Mouse (Mus musculus): ENCODE measurements around the gene Ggcx. TPM values are rescaled to one million over a fixed set of nuclear protein-coding genes. Genes with fewer than 3 reads are reported as not detected.

Gene Ggcx
- polyA plus RNA-seq, 1 experiment, result 19.4 TPM

DNA sequence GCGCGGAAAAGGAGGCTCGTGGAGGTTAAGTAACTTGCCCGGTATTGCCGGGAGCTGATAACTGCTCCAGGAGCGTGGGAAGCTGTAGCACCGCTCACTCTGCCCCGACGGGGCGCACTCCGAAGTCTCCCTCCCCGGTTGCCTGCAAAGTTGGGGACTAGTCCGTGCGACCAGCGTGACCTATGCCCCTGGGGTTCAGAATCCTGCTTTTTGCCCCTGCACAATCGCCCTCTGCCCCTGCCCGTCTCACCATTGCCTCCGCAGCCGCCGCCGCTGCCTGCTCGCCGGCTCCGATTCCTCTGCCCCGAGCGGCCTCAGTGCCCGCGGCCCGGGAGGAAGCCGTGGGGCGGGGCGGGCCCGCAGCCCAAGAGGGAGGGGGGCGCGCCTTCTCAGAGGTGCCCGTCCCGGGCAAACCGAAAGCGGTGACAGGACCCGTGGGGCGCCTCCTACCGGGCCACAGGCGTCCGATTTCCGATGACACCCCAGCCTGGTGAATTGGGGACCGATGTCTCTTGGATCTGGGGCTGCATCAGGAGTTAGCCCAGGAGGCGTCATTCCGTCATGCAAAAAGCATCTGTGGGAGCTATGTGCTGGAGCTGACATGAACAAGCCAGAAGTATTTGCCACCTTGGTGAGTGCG, 33.9 kb upstream of the Ggcx start, which contains the start of gene Vamp5:
Gene Vamp5, minus strand, starts transcription at position 338 of the 640 bp plus-strand sequence.
- Histone ChIP-seq H3K4me3 (ENCODE audit: insufficient read depth, low read depth, low read length) (peak within 1 kb of the TSS; percentile 91), H3K4me1 (ENCODE audit: control insufficient read depth, insufficient read depth, insufficient read length, low read length) (peaks cover 3% of the 10 kb centered on the region; the same call in 1 of the 2 replicates), H3K27ac (replicated peaks; ENCODE audit: low read depth, low read length) (peak within 1 kb of the TSS; percentile 82)

DNA sequence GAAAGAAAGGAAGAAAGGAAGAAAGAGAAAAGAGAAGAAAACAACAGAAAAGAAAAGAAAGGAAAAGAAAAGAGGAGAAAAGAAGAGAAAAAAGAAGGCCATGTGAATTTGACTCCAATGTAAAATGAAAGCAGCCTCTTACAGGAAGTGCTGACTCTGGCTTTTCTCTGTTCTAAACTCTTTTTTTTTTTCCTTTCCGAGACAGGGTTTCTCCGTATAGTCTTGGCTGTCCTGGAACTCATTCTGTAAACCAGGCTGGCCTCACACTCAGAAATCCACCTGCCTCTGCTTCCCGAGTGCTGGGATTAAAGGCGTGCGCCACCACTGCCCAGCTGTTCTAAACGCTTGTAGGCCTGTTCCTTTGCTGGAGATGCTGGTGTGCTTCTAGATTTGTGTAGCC, 31.6 kb upstream of the Ggcx start:
- Histone ChIP-seq H3K4me1 (ENCODE audit: control insufficient read depth, insufficient read depth, insufficient read length, low read length) (peaks cover 3% of the 10 kb centered on the region; the same call in 1 of the 2 replicates), H3K4me3 (ENCODE audit: insufficient read depth, low read depth, low read length) (no peak overlapping the region), H3K27ac (replicated peaks; ENCODE audit: low read depth, low read length) (no peak overlapping the region)

DNA sequence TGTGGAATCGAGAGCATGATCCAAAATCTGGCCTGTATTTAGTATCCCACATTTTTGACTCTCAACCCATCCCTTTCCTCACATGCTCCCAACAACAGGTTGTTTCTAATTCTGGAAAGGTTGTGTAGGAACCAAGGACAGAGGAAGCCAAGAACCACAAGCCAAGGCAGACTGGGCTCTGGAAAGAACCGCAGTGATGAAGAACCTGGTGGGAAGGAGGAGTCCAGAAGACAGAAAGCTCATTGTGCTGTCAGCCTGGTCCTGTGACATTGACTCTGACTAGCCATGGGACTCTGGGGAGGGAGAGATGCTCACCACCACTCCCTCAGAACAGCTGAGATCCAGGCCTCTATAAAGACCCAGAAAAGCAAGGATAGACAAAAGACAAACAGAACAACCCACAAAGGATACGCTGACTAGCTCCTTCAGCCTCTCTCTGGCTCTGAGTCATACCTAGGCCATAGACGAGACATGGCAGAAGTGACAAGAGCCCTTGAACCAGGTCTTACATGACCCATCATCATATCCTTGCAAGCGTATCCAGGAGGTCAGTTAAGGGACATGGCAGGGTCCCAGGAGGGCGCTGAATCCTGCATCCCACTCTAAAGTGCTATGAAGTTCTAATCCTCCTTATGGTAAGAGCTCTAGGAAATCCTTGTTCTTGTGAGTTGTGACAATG, 30.8 kb upstream of the Ggcx start:
- Histone ChIP-seq H3K4me1 (ENCODE audit: control insufficient read depth, insufficient read depth, insufficient read length, low read length) (peaks cover 3% of the 10 kb centered on the region; the same call in 1 of the 2 replicates), H3K27ac (replicated peaks; ENCODE audit: low read depth, low read length) (no peak overlapping the region), H3K4me3 (ENCODE audit: insufficient read depth, low read depth, low read length) (no peak overlapping the region)

DNA sequence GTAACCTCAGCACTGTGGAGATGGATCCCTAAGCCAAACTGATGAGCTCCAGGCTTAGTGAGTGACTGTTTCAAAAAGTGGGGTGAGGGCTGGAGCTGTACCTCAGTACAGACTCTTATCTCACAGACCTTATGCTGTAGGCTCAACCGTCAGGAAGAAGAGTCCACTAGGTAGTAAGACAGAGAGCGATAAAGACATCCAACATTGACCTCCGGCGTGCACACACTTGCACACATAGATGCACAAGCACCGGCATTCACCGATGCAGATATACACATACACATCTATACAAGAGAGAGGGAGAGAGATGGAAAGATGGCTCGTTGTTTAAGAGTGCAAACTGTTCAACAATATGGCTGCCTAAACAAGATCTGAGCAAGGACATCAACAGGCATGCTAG, 30.2 kb upstream of the Ggcx start:
- Histone ChIP-seq H3K4me3 (ENCODE audit: insufficient read depth, low read depth, low read length) (no peak overlapping the region), H3K4me1 (ENCODE audit: control insufficient read depth, insufficient read depth, insufficient read length, low read length) (peaks cover 7% of the 10 kb centered on the region), H3K27ac (replicated peaks; ENCODE audit: low read depth, low read length) (no peak overlapping the region)

DNA sequence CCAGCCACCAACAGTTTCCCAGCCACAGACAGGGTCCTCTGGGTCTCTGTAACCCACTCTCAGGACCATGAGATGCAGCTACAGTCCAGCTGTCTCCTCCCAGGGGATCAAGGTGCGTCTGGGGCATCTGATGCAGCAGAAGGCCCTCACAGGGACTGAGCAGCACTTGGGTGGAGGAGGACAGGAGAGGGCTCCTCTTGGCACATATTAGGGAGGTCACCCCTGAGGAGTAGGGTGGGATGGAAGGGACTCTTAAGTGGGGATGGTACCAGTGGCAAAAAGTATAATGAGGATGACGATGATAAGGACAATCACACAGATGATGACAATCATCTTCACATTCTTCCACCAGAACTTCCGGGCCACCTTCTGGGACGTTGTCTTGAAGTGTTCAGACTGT, 28.9 kb upstream of the Ggcx start:
- Histone ChIP-seq H3K4me3 (ENCODE audit: insufficient read depth, low read depth, low read length) (no peak overlapping the region), H3K27ac (replicated peaks; ENCODE audit: low read depth, low read length) (no peak overlapping the region), H3K4me1 (ENCODE audit: control insufficient read depth, insufficient read depth, insufficient read length, low read length) (peaks cover 6% of the 10 kb centered on the region)

DNA sequence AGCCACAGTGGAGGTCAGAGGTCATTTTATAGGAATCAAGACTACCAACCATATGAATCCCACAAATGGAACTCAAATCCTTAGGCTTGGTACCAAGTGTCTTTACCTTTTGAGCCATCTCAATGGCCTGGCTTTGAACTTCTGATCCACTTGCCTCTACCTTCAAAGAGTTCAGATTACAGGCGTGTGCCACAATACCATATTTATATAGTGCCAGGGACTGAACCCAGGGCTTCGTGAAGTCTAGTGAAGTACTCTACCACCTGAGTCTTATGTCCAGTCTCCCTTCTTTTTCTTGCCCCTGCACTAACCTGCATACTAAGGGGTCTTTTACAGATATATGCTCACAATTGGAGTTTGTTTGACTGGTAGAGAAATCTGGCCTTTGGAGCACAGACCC, 27.5 kb upstream of the Ggcx start:
- peaks cover 6% of the 10 kb centered on the region for H3K4me1 ChIP-seq (ENCODE audit: control insufficient read depth, insufficient read depth, insufficient read length, low read length)
- H3K4me3 ChIP-seq (ENCODE audit: insufficient read depth, low read depth, low read length), result no peak overlapping the region

DNA sequence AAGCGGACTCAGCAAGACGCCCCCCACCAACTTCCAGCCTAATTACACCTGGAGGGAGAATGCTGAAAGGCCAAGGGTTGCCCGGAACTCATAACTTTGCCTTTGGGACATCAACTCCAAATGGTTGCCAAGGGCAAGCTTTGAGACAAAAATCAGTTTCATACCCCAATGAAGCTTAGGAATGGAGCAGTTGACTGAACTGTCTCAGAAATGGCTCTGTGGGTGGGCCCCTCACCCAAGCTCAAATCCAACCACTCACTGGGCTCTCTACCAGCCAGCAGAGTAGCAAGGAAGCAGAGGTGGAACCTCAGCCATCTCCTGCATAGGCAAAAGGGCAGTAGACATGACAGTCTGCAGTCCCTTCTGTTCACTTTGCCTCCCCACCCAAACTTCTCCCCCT, 26.3 kb upstream of the Ggcx start:
- Histone ChIP-seq H3K27ac (replicated peaks; ENCODE audit: low read depth, low read length) (no peak overlapping the region), H3K4me1 (ENCODE audit: control insufficient read depth, insufficient read depth, insufficient read length, low read length) (peaks cover 6% of the 10 kb centered on the region), H3K4me3 (ENCODE audit: insufficient read depth, low read depth, low read length) (no peak overlapping the region)

More for the DNA sequence above, 27.5 kb upstream of the Ggcx start:
- H3K27ac ChIP-seq (replicated peaks; ENCODE audit: low read depth, low read length), result no peak overlapping the region

DNA sequence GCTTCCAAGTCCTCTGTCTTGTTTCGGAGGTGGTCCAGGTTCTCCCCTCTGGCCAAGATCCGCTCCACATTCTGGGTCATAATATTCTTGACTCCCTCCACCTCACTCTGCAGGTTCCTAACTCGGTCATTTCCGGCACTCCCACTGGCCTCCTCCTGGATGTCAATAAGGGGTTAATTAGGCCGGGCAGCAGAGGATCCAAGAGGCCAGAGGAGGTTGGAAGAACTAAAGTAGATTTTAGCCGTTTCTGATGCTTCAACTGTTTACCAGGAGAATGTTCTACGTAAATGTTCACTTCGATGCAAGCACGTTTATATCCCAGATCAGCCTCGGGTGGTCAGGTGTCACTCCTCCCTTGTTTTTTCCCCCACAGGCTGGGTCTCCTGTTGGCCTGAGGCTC, 25.8 kb upstream of the Ggcx start:
- Histone ChIP-seq H3K4me3 (ENCODE audit: insufficient read depth, low read depth, low read length) (no peak overlapping the region), H3K4me1 (ENCODE audit: control insufficient read depth, insufficient read depth, insufficient read length, low read length) (peaks cover 6% of the 10 kb centered on the region), H3K27ac (replicated peaks; ENCODE audit: low read depth, low read length) (no peak overlapping the region)

DNA sequence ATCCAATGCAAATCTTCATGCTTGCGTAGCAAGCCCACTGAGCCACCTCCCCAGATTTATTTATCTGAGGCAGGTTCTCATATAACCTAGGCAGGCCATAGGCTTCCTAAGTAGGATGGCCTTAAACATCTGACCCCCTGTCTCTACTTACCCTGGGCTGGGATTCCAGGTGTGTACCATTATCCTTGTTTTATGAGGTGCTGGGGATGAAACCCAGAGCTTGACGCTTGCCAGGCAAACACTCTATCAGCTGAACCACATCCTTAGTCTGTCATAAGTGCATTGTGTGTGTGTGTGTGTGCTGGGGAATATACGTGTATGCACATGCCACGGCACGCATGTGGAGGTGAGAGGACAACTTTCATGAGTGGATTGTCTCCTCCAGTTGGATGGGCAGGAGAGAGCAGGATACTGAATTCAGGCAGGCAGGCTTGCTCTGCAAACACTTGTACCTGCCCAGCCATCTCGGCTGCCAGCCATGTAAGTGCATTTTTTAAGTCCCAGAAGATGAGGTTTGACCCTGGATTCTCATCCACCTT, 25.2 kb upstream of the Ggcx start:
- peak overlapping the region; percentile 91 for H3K27ac ChIP-seq (replicated peaks; ENCODE audit: low read depth, low read length)
- peak overlapping the region; percentile 64; the same call in 1 of the 2 replicates for H3K4me3 ChIP-seq (ENCODE audit: insufficient read depth, low read depth, low read length)

DNA sequence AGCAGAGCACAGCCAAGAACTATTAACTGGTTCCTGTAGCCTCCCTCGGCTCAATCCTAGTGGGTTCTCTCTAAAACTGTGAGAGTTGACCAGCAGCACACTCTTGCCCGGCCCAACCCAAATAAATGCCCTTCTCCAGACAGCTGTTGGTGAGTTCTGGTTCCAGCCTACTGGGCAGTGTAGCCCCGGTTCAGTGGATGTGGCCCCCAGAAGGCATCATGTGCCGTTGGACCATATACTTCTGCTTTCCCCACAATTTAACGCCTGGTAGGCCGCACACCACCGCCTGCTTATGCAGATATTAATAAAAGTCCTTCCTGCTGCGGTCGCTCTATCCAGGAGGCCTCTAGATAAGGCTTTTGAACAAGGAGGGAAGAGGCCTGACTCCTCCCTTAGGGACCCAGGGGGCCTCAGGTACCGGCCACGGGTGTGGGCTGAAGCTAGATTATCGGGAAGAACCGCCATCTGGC, 24.6 kb upstream of the Ggcx start:
- peak overlapping the region; percentile 91 for H3K27ac ChIP-seq (replicated peaks; ENCODE audit: low read depth, low read length)
- peak overlapping the region; percentile 64 for H3K4me3 ChIP-seq (ENCODE audit: insufficient read depth, low read depth, low read length)
- peaks cover 6% of the 10 kb centered on the region for H3K4me1 ChIP-seq (ENCODE audit: control insufficient read depth, insufficient read depth, insufficient read length, low read length)

More for the DNA sequence above, 25.2 kb upstream of the Ggcx start:
- peaks cover 6% of the 10 kb centered on the region for H3K4me1 ChIP-seq (ENCODE audit: control insufficient read depth, insufficient read depth, insufficient read length, low read length)

DNA sequence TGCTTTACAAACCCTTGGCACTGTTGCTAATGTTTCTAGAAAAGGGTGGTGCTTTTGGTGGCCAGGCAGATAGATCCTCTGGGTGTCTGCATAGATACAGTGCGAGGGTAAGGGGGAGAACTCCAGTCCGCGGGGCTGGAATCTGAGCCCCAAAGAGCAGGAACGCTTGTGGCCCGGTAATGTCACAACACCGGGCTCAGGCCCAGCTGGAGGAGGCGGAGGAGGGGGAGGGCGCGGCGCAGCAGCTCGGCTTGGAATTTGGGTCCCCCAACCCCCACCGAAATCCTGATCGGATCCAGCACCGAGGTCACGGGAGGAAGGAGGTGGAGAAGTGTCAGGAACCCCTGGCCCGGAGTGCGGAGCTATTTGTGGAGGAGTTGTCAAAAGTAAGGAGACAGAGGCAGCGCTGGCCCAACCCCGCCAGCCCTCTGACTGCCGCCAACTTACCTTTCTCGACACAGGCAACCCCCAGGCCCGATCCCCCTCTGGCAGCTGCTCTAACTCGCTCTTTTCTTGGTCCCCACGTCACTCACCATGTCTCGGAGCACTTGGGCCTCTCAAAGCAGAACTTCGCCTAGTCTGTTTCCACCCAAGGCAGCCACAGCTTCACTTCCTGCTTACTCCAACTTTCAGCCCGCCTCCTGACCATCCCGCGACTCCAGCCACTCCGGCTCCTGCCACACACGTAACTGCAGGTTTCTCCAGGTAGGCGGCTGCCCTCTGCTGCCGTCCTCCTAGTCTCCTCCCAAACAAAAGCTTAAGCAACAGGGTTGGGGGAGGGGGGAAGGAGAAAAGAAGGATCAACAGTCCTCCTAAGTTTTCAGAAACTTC, 24.0 kb upstream of the Ggcx start, which contains the start of gene Vamp8:
Gene Vamp8, minus strand, starts transcription at position 763 of the 831 bp plus-strand sequence.
- peak within 1 kb of the TSS; percentile 64 for H3K4me3 ChIP-seq (ENCODE audit: insufficient read depth, low read depth, low read length)
- H3K4me1 ChIP-seq (ENCODE audit: control insufficient read depth, insufficient read depth, insufficient read length, low read length), result peaks cover 6% of the 10 kb centered on the region
- peak within 1 kb of the TSS; percentile 91 for H3K27ac ChIP-seq (replicated peaks; ENCODE audit: low read depth, low read length)

DNA sequence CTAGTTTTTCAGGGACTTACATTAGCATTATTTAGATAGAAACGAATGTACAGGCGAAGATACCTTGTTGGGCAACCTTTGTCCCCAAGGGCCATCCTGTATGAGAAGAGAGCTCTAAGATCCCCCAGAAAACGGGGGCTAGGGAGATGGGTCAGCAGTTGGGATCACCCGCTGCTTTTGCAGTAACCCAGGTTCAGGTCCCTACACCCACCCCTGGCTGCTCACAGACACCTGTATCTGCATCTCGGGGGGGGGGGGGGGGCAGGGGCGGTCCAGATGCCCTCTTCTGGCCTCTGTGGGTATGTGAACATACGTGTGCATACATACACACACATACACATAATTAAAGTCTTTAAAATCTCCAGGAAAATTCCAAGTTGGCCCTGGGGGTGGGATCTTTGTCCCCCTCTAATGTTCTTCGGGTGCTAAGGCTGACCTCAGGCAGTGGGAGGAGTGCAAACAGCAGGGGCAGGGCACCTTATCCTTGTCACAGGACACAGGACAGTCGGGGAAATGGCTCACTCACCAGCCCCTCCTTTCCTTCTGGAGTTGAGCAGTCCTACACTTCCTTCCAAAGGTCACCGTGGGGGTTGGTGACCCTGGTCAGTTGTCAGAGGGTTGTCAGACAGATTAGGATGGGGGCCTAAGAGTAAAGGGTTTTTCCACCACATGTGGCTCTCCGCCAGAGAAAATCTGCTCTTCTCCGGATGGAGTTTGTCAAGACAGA, 23.1 kb upstream of the Ggcx start:
- H3K4me3 ChIP-seq (ENCODE audit: insufficient read depth, low read depth, low read length), result peak overlapping the region; percentile 64
- H3K4me1 ChIP-seq (ENCODE audit: control insufficient read depth, insufficient read depth, insufficient read length, low read length), result peaks cover 6% of the 10 kb centered on the region
- peak overlapping the region; percentile 91 for H3K27ac ChIP-seq (replicated peaks; ENCODE audit: low read depth, low read length)

DNA sequence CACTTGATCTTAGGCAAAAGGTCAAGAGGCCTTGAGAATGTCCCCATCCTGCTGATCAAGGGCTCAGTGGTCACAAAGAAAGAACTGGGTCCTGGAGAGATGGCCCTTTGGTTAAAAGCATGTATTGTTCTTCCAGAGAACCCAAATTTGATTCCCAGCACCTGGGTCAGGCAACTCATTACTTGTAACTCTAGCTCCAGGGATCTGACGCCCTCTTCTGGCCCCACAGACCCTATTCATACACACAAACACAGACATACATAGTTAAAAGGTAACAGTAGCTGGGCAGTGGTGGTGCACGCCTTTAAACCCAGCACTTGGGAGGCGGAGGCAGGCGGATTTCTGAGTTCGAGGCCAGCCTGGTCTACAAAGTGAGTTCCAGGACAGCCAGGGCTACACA, 21.8 kb upstream of the Ggcx start:
- Histone ChIP-seq H3K4me1 (ENCODE audit: control insufficient read depth, insufficient read depth, insufficient read length, low read length) (peaks cover 6% of the 10 kb centered on the region), H3K4me3 (ENCODE audit: insufficient read depth, low read depth, low read length) (no peak overlapping the region), H3K27ac (replicated peaks; ENCODE audit: low read depth, low read length) (no peak overlapping the region)

DNA sequence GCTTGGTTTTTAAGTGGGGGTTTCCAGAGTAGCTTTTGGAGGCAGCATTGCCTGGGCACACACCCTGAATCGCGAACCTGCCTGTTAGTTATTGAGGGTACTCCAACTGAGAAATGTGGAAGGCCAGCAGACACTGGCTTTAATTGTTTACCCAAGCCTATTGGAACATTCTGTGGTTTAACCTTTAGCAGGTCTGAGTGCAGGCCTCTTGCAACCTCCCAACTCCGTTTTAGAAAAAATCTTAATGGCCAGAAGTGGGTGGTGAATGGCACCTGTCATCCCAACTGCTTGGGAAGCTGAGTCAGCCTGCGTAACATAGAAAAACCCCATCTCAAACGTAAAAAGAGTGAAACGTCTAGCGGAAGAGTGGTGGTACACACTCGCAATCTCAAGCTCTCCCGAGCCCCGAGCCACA, 17.3 kb upstream of the Ggcx start:
- H3K4me1 ChIP-seq (ENCODE audit: control insufficient read depth, insufficient read depth, insufficient read length, low read length), result no peaks in the 10 kb centered on the region
- H3K4me3 ChIP-seq (ENCODE audit: insufficient read depth, low read depth, low read length), result no peak overlapping the region
- H3K27ac ChIP-seq (replicated peaks; ENCODE audit: low read depth, low read length), result no peak overlapping the region

Data from brown adipose tissue, adult 24 weeks (tissue).